Mouse (Mus musculus): Measurements from ENCODE around the gene Armc7.

DNA sequence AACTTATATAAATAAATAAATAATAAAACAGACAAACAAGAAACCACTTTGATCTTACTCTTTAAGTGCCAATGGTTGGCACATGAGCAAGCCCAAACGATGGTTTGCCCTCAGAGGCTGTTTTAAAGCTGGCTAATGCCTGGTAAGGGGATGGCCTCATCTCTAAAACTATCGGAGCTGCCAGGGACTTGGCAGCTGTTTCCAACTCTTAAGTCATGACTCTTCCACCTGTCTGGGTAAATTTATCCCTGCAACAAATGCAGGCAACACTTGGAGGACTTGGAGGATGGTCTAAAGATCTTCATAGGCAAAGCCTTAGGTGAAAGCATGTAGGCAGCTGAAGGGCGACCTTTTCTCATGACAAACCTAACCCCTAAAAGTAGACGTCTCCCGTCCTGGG is 41.5 kb downstream of the Armc7 start:
- TF ChIP-seq CTCF (IDR thresholded peaks at IDR 0.05; ENCODE audit: low read depth, low read length) (no peak), POLR2A (IDR thresholded peaks at IDR 0.05; ENCODE audit: insufficient read depth, low read length) (no peak), EP300 (IDR thresholded peaks at IDR 0.05; ENCODE audit: insufficient read depth, low read depth, low read length) (no peak)

All from ES-Bruce4 (cell line).